13 mouse cellular contexts compared by ENCODE assay signal in genomic region chr9:122398746-122399145, GRCm38 (mm10). TPM values are rescaled to one million over a fixed set of nuclear protein-coding genes. Genes with fewer than 3 reads are reported as not detected.
DNase-seq lines count a peak whose midpoint lies in the region; ATAC-seq and TF ChIP-seq lines count a peak whose summit lies in the region.
"Had no signal": no experiment of that assay in that cellular context is flagged by ENCODE, and none has a peak within 500 bp of the region (broad histone marks: within the 10 kb centered on the region; RNA-seq: fewer than 3 reads in every experiment).

No protein-coding gene starts in this region.

- no peak overlapping the region for H3K9ac ChIP-seq in kidney, embryonic 15.5 days
- no peak overlapping the region for H3K9ac ChIP-seq in hindbrain, embryonic 11.5 days (ENCODE audit: low read depth, low read length)
- H3K9ac ChIP-seq: liver, embryonic 15.5 days had no signal

- DNase-seq in layer of hippocampus, adult 2 months (ENCODE audit: low spot score in 2 of 2), result no peak
- no peak for DNase-seq in layer of hippocampus, adult 11-12 months (ENCODE audit: low spot score)
- peak; percentile 25 to 53 for DNase-seq in left cerebral cortex, adult 18-20 months (ENCODE audit: low spot score in 2 of 2)
- peak; percentile 26 to 44 for DNase-seq in thymus, postnatal 10 days (ENCODE audit: low spot score in 2 of 2)
- DNase-seq in hindbrain, embryonic 11.5 days (ENCODE audit: low spot score), result no peak
- DNase-seq: adrenal gland, adult 2 months; kidney, postnatal 10 days; lung, postnatal 36 days had no signal

- no peak overlapping the region for H3K4me2 ChIP-seq in kidney, embryonic 15.5 days
- no peak overlapping the region for H3K4me2 ChIP-seq in hindbrain, embryonic 11.5 days (replicated peaks; ENCODE audit: low read depth, low read length)
- H3K4me2 ChIP-seq: liver, embryonic 15.5 days had no signal

- peak; percentile 45 for TF ChIP-seq CTCF in layer of hippocampus, adult 2 months (conservative IDR thresholded peaks at IDR 0.05)
- TF ChIP-seq CTCF in bone marrow, adult 2 months (IDR thresholded peaks at IDR 0.05; ENCODE audit: control insufficient read depth, insufficient read depth, low read length), result no peak

- no peak for ATAC-seq in kidney, embryonic 15.5 days (replicated peaks; ENCODE audit: low FRiP score)
- no peak for ATAC-seq in hindbrain, embryonic 11.5 days (ENCODE audit: low FRiP score)
- ATAC-seq: Patski had no signal

- no peaks in the 10 kb centered on the region for H3K27me3 ChIP-seq in kidney, embryonic 15.5 days
- no peaks in the 10 kb centered on the region for H3K27me3 ChIP-seq in hindbrain, embryonic 11.5 days (ENCODE audit: control insufficient read depth, insufficient read depth, low read length)
- H3K27me3 ChIP-seq: liver, embryonic 15.5 days; Patski had no signal

- H3K27ac ChIP-seq in layer of hippocampus, adult 2 months, result no peak overlapping the region
- peak overlapping the region; percentile 36; the same call in 1 of the 2 replicates for H3K27ac ChIP-seq in bone marrow, adult 2 months (ENCODE audit: control insufficient read depth, insufficient read depth, low read depth, low read length, poor library complexity)
- no peak overlapping the region for H3K27ac ChIP-seq in kidney, embryonic 15.5 days
- no peak overlapping the region for H3K27ac ChIP-seq in hindbrain, embryonic 11.5 days (ENCODE audit: low read depth, low read length)
- H3K27ac ChIP-seq: liver, embryonic 15.5 days; stomach, postnatal 0 days had no signal

- no peaks in the 10 kb centered on the region for H3K9me3 ChIP-seq in kidney, embryonic 15.5 days (replicated peaks)
- H3K9me3 ChIP-seq in hindbrain, embryonic 11.5 days (ENCODE audit: control insufficient read depth, low read length), result no peaks in the 10 kb centered on the region
- H3K9me3 ChIP-seq: liver, embryonic 15.5 days had no signal

- H3K4me3 ChIP-seq in layer of hippocampus, adult 2 months, result no peak overlapping the region
- no peak overlapping the region for H3K4me3 ChIP-seq in bone marrow, adult 2 months (replicated peaks; ENCODE audit: control insufficient read depth, low read depth, low read length)
- H3K4me3 ChIP-seq in kidney, embryonic 15.5 days (replicated peaks), result no peak overlapping the region
- H3K4me3 ChIP-seq in hindbrain, embryonic 11.5 days (ENCODE audit: low read depth, low read length), result no peak overlapping the region
- H3K4me3 ChIP-seq: liver, embryonic 15.5 days had no signal

- WGBS in bone marrow, adult 2 months, result 34% methylated on average over 7 of the region's 7 CpGs
- 33% methylated on average over 7 of the region's 7 CpGs for WGBS in kidney, embryonic 15.5 days
- WGBS in hindbrain, embryonic 11.5 days, result 59% methylated on average over 7 of the region's 7 CpGs

- H3K36me3 ChIP-seq in kidney, embryonic 15.5 days, result no peaks in the 10 kb centered on the region
- no peaks in the 10 kb centered on the region for H3K36me3 ChIP-seq in hindbrain, embryonic 11.5 days (ENCODE audit: control insufficient read depth, insufficient read depth, low read length)
- H3K36me3 ChIP-seq: liver, embryonic 15.5 days had no signal

- H3K4me1 ChIP-seq in bone marrow, adult 2 months (ENCODE audit: control insufficient read depth, insufficient read depth, low read length), result peaks cover 2% of the 10 kb centered on the region
- H3K4me1 ChIP-seq in kidney, embryonic 15.5 days, result no peaks in the 10 kb centered on the region
- no peaks in the 10 kb centered on the region for H3K4me1 ChIP-seq in hindbrain, embryonic 11.5 days (replicated peaks; ENCODE audit: control insufficient read depth, insufficient read depth, low read length)
- H3K4me1 ChIP-seq: liver, embryonic 15.5 days had no signal

- TF ChIP-seq POLR2A in bone marrow, adult 2 months (IDR thresholded peaks at IDR 0.05; ENCODE audit: borderline replicate concordance, control insufficient read depth, low read depth, low read length), result no peak

RNA-seq across cellular contexts. Expression of gene Abhd5, which starts 47.3 kb away (rescaled TPM):
- total RNA-seq in layer of hippocampus, adult 2 months (2021), result 10 to 100 TPM; 17.5 to 18.8 TPM
- polyA plus RNA-seq in bone marrow, adult 2 months (2011; ENCODE audit: insufficient read depth, insufficient read length, low replicate concordance, missing spikeins), result 18.9 and 24.3 TPM in 2 replicates
- 10 to 100 TPM; 15.4 to 18.2 TPM for total RNA-seq in left cerebral cortex, adult 18-20 months (2021)
- polyA plus RNA-seq in kidney, embryonic 15.5 days (2015; fragmentation: Nextera tagmentation; extraction: Ambion mirVana), result 20.9 and 27.4 TPM in 2 replicates
- 21.9 and 23.7 TPM in 2 replicates for polyA plus RNA-seq in hindbrain, embryonic 11.5 days (2014; fragmentation: Nextera tagmentation; extraction: Ambion mirVana)

Comparison
In these comparisons a context has a peak if more than half of its experiments do, and no peak if none do; other contexts are left out.
1. DNase-seq: peak in left cerebral cortex, adult 18-20 months (2 of 2) and thymus, postnatal 10 days (2 of 2); none in layer of hippocampus, adult 2 months (0 of 2), layer of hippocampus, adult 11-12 months (single experiment) and hindbrain, embryonic 11.5 days (single experiment).